Mouse (Mus musculus) G1E (cell line): Measurements from ENCODE around the gene Gm36245.

Experiments
- CTCF ChIP-seq: IDR thresholded peaks from 2 replicates; pipeline ENCODE4 v1.5.1; 2012; ENCODE audit warnings: low read depth, low read length, inconsistent platforms, mixed read lengths
- TAL1 ChIP-seq: conservative IDR thresholded peaks from 2 replicates; pipeline ENCODE4 v1.6.1; 2012; ENCODE audit warnings: low read depth, low read length, inconsistent platforms, mixed read lengths

GRCm38 (mm10) chr15:77595961-77596360, 3.1 kb upstream of the Gm36245 start, which contains the start of gene Apol10b:
- TF ChIP-seq CTCF (no peak), TAL1 (no peak)
